Mouse (Mus musculus) gastrocnemius, adult 2 months (tissue): ENCODE results near the gene Trpt1. TPM values are rescaled to one million over a fixed set of nuclear protein-coding genes. Genes with fewer than 3 reads are reported as not detected.
"Not testable (repeated sequence)": the region's sequence is repeated elsewhere in the genome, so short reads cannot be mapped to it uniquely, and the experiment has no call there.

Experiments
- DNase-seq: peaks from one replicate; pipeline ENCODE4 v3.0.0; 2022
- H3K27ac ChIP-seq: fragments of 200-600 bp; 2 replicates; pipeline ENCODE4 v1.8.1; 2022; ENCODE audit warnings: mild to moderate bottlenecking
- H3K4me3 ChIP-seq: fragments of 200-600 bp; 2 replicates; pipeline ENCODE4 v1.8.1; 2022; ENCODE audit warnings: mild to moderate bottlenecking, moderate library complexity
- CTCF ChIP-seq: fragments of 200-600 bp; IDR thresholded peaks from 2 replicates; pipeline ENCODE4 v1.8.1; 2022; ENCODE audit warnings: antibody characterized with exemption, mild to moderate bottlenecking, moderate library complexity
- intact Hi-C: fragments of 180-260 bp; cut with DNase I; formaldehyde crosslinking; loops from one replicate; pipeline ENCODE4 v1.15.1; 2025
- total RNA-seq, 2 experiments: library from RNA; stranded (reverse); gene quantifications; 2 replicates each; pipeline ENCODE4 v1.2.3; 2021

Gene Trpt1
- total RNA-seq, 2 experiments from 2014 or later: 22.5 to 26.1 TPM

DNA sequence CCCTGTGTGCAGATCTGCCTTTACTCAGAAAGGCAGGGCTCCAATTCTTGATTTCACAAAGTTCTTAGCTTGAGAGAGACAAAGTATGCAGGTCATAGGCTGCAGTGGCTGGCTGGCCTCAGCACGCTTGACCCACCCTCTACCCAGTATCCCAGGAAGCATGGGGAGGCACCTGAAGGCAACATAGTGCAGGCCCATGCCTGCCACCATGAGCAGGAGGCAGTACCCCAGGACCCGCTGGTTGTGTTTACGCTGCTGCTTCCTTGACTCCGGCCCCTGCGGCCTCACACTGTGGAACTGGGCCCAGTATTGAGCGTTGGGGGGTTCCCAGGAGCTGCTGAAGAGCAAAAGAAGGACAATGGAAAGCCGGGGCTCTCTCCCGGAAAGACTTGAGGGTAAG is 6.7 kb upstream of the Trpt1 start:
- intact Hi-C loops: no loop called here
- no peak for TF ChIP-seq CTCF
- Histone ChIP-seq H3K4me3 (no peak overlapping the region), H3K27ac (no peak overlapping the region)
- no peak for DNase-seq

DNA sequence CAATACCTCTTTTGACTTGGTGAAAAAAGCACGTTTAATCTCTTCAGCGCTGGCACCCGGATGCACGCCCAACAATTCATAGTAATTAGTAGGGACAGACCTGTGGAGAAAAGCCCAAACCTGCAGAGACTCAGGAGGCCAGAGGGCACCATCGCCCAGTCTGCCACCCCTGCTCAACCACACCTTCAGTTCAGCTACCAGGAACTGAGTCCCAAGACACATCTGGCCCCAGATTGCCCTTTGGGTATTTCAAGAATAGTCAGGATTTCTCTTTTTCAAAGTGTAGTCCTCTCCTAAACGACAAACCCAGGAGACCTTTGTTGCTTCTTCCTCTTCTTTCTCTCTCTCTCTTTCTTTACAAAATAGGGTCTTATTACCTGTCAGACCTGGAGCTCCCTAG is 5.2 kb upstream of the Trpt1 start:
- intact Hi-C loops: no loop called here
- no peak for DNase-seq
- Histone ChIP-seq H3K4me3 (no peak overlapping the region), H3K27ac (no peak overlapping the region)
- no peak for TF ChIP-seq CTCF

GRCm38 (mm10) chr19:6991166-6991565 is 4.8 kb upstream of the Trpt1 start:
- intact Hi-C loops, DNase-seq: not testable (repeated sequence)
- peak overlapping the region; percentile 89; the same call in 1 of the 2 replicates for H3K4me3 ChIP-seq

GRCm38 (mm10) chr19:6992011-6992858 is 3.7 kb upstream of the Trpt1 start, which contains the start of gene Dnajc4:
Gene Dnajc4, minus strand, starts transcription at chr19:6992572.
- Histone ChIP-seq H3K4me3 (peak within 1 kb of the TSS; percentile 89), H3K27ac (peak within 1 kb of the TSS; percentile 86)
- peak; percentile 97 for DNase-seq
- intact Hi-C loops: no loop called here
- TF ChIP-seq CTCF: no peak; the same call in 1 of the 2 replicates

More at GRCm38 (mm10) chr19:6991166-6991565, 4.8 kb upstream of the Trpt1 start:
- H3K27ac ChIP-seq: not testable (repeated sequence)

- peak overlapping the region; percentile 89 for H3K4me3 ChIP-seq
- no peak for TF ChIP-seq CTCF
- peak overlapping the region; percentile 86 for H3K27ac ChIP-seq
- DNase-seq: no peak
- intact Hi-C loops: no loop called here
Observed at GRCm38 (mm10) chr19:6993011-6993770, 2.7 kb upstream of the Trpt1 start.

DNA sequence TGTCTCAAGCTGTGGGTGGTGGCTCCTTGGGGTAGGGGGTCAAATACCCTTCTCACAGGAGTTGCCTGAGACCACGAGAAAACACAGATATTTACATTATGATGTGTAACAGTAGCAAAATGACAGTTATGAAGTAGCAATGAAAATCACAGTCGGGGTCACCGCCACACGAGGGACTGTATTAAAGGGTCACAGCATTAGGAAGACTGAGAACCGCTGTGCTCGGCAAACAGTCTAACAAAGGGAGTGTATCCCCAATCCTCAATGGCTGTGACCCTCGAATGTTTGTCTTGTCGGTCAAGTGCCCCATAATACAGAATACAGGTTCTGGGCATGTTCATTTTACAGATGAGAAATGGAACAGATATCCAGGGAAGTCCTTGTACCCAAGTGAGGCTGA is 1.9 kb upstream of the Trpt1 start:
- TF ChIP-seq CTCF: no peak
- intact Hi-C loops: no loop called here
- no peak overlapping the region for H3K27ac ChIP-seq
- no peak for DNase-seq
- no peak overlapping the region for H3K4me3 ChIP-seq

GRCm38 (mm10) chr19:6994489-6994888 is 1.4 kb upstream of the Trpt1 start:
- no peak for DNase-seq
- TF ChIP-seq CTCF: no peak
- intact Hi-C loops: no loop called here
- Histone ChIP-seq H3K27ac (peak overlapping the region; percentile 96; the same call in 1 of the 2 replicates), H3K4me3 (peak overlapping the region; percentile 88)

GRCm38 (mm10) chr19:6995255-6995991 is 508 bp upstream of the Trpt1 start:
- Histone ChIP-seq H3K27ac (peak overlapping the region; percentile 96), H3K4me3 (peak overlapping the region; percentile 88)
- no peak for TF ChIP-seq CTCF
- DNase-seq: peak; percentile 53
- intact Hi-C loops: no loop called here

DNA sequence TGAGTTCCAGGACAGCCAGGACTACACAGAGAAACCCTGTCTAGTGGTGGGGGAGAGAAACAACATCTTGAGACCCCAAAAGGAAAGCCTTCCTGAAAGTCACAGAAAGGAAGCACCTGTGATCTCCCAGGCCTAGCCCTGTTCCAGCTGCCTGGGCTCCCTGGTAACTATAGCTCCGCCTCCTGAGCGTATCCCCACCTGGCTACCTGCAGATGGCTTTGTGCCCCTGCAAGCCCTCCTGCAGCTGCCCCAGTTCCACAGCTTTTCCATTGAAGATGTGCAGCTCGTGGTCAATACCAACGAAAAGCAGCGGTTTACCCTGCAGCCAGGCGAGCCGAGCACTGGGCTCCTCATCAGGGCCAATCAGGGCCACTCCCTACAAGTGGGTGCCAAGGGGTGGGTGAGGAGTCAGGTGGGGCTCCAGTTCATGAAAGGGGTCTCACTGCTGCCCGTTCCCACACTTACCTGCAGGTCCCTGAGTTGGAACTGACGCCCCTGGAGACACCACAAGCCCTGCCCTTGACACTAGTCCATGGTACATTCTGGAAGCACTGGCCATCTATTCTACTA is 1.9 kb downstream of the Trpt1 start:
- no peak for TF ChIP-seq CTCF
- no peak overlapping the region for H3K27ac ChIP-seq
- DNase-seq: no peak
- H3K4me3 ChIP-seq: no peak overlapping the region
- intact Hi-C loops: loop anchor here (2.0 kb wide), 1 partner anchor 41 kb away; the partner anchor contains the start of gene Stip1

DNA sequence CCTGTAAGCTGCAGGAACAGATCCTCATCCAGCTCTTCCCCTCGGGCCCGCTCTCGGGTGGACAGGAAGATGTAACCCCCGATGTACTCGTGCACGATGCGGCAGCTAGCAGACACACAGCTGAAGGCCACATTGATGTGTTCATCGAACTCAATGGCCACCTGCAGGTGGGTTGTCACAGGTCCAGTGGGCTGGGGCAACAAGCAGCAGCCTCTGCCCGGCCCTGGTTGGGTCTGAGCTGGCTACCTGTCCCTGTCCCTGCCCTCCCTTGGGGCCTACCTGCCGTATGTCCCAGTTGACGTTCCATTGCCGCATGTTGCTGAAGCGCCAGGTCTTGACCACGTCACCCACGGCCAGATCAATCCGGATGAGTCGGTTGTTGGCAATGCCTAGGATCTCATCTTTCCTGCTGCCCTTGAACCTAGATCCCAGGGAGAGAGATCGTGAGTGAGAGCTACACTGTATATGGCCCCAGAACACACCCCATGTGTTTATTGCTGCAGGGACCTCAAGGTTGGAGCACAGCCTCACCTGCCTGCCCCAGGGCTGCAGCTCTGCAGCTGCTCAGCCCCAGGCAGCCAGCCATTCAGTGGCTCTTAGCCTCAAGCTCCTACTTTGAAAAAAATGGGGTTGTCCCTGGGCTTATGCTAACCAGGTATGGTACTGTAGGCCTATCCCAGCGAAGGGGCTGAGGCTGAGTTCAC is 3.6 kb downstream of the Trpt1 start:
- intact Hi-C loops: no loop called here
- no peak for TF ChIP-seq CTCF
- Histone ChIP-seq H3K27ac (no peak overlapping the region), H3K4me3 (no peak overlapping the region)
- DNase-seq: no peak

- Histone ChIP-seq H3K4me3 (no peak overlapping the region), H3K27ac (no peak overlapping the region)
- intact Hi-C loops: no loop called here
- no peak for DNase-seq
- no peak for TF ChIP-seq CTCF
Observed at GRCm38 (mm10) chr19:7006892-7007593, 11.1 kb downstream of the Trpt1 start.
